8 mouse cellular contexts compared by ENCODE assay signal in the genomic region with DNA sequence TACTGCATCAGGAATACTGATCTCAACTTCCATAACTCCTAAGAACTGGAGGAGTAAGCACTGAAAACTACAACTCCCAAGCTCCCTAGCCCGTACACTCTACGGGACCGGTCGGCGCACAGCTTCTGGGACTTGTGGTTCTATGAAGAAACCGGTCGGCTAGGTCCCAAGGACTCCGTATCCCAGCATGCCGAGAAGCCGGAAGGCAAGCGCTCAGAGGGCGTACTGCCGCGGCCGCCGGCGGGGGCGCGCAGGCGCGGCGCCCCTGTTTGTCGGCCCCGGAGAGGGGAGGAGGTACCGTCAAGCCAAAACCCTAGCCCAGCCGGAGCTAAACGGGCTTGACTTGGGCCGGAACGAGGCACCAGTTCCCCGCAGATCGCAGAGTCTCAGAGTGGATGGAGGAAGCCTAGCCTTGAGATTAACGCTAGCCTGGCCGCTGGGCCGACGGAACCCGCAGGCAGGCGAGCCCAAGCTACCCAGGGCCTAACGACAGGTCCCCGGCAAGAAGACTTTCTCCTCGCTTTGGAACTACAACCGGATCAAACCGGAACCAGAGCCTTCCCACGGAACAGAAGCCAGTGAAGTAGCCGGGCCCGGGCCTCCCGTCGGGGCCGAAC. TPM values are rescaled to one million over a fixed set of nuclear protein-coding genes. Genes with fewer than 3 reads are reported as not detected.
DNase-seq lines count a peak whose midpoint lies in the region; ATAC-seq and TF ChIP-seq lines count a peak whose summit lies in the region.

Gene Tmem115, plus strand, starts transcription at position 155 of the 617 bp plus-strand sequence.

- peaks cover 3% of the 10 kb centered on the region for H3K4me1 ChIP-seq in bone marrow, adult 2 months (ENCODE audit: control insufficient read depth, insufficient read depth, low read length)
- peaks cover 30% of the 10 kb centered on the region for H3K4me1 ChIP-seq in embryonic facial prominence, embryonic 15.5 days
- H3K4me1 ChIP-seq in kidney, embryonic 14.5 days (ENCODE audit: control insufficient read depth, insufficient read depth, low read length) = peaks cover 20% of the 10 kb centered on the region
- H3K4me1 ChIP-seq in limb, embryonic 15.5 days = peaks cover 29% of the 10 kb centered on the region

- H3K9ac ChIP-seq in embryonic facial prominence, embryonic 15.5 days = peak within 1 kb of the TSS; percentile 93
- peak within 1 kb of the TSS; percentile 90 for H3K9ac ChIP-seq in kidney, embryonic 14.5 days (ENCODE audit: low read depth, low read length)
- H3K9ac ChIP-seq in limb, embryonic 15.5 days = peak within 1 kb of the TSS; percentile 77

- H3K9me3 ChIP-seq in embryonic facial prominence, embryonic 15.5 days (replicated peaks) = no peaks in the 10 kb centered on the region
- no peaks in the 10 kb centered on the region for H3K9me3 ChIP-seq in kidney, embryonic 14.5 days (ENCODE audit: control insufficient read depth, low read length)
- H3K9me3 ChIP-seq in limb, embryonic 15.5 days = no peaks in the 10 kb centered on the region

- peak; percentile 67 for TF ChIP-seq POLR2A in bone marrow, adult 2 months (IDR thresholded peaks at IDR 0.05; ENCODE audit: borderline replicate concordance, control insufficient read depth, low read depth, low read length)

- peaks cover 19% of the 10 kb centered on the region for H3K36me3 ChIP-seq in embryonic facial prominence, embryonic 15.5 days
- peaks cover 22% of the 10 kb centered on the region for H3K36me3 ChIP-seq in kidney, embryonic 14.5 days (ENCODE audit: control insufficient read depth, insufficient read depth, low read length)
- H3K36me3 ChIP-seq in limb, embryonic 15.5 days = peaks cover 16% of the 10 kb centered on the region

- DNase-seq in 416B (ENCODE audit: low read depth) = peak; percentile 97
- peak; percentile 96 for DNase-seq in heart, adult 8-10 months (ENCODE audit: low spot score)
- peak; percentile 74 to 76 for DNase-seq in monocyte, adult 2 months (ENCODE audit: low read depth in 1 of 2, low spot score in 2 of 2)
- peak; percentile 94 for DNase-seq in spleen, postnatal 36 days (ENCODE audit: low spot score in 2 of 2)

- peak within 1 kb of the TSS; percentile 94 for H3K4me3 ChIP-seq in bone marrow, adult 2 months (replicated peaks; ENCODE audit: control insufficient read depth, low read depth, low read length)
- H3K4me3 ChIP-seq in embryonic facial prominence, embryonic 15.5 days (replicated peaks) = peak within 1 kb of the TSS; percentile 87
- H3K4me3 ChIP-seq in kidney, embryonic 14.5 days (ENCODE audit: low read length) = peak within 1 kb of the TSS; percentile 94
- peak within 1 kb of the TSS; percentile 81 for H3K4me3 ChIP-seq in limb, embryonic 15.5 days

- no peaks in the 10 kb centered on the region for H3K27me3 ChIP-seq in embryonic facial prominence, embryonic 15.5 days
- no peaks in the 10 kb centered on the region for H3K27me3 ChIP-seq in kidney, embryonic 14.5 days (ENCODE audit: control insufficient read depth, insufficient read depth, low read length)
- peaks cover 5% of the 10 kb centered on the region; the same call in 1 of the 2 replicates for H3K27me3 ChIP-seq in limb, embryonic 15.5 days

- peak; percentile 99 for ATAC-seq in embryonic facial prominence, embryonic 15.5 days (ENCODE audit: insufficient number of reproducible peaks, low FRiP score, low TSS enrichment, low read depth)
- ATAC-seq in kidney, embryonic 14.5 days (ENCODE audit: low FRiP score, low TSS enrichment) = peak; percentile 98
- ATAC-seq in limb, embryonic 15.5 days (ENCODE audit: insufficient number of reproducible peaks, low FRiP score, low TSS enrichment, low read depth) = peak; percentile 98

- peak within 1 kb of the TSS; percentile 83 for H3K4me2 ChIP-seq in embryonic facial prominence, embryonic 15.5 days (replicated peaks)
- H3K4me2 ChIP-seq in kidney, embryonic 14.5 days (replicated peaks; ENCODE audit: low read depth, low read length) = peak within 1 kb of the TSS; percentile 71
- H3K4me2 ChIP-seq in limb, embryonic 15.5 days = peak within 1 kb of the TSS; percentile 81

- no peak for TF ChIP-seq CTCF in bone marrow, adult 2 months (IDR thresholded peaks at IDR 0.05; ENCODE audit: control insufficient read depth, insufficient read depth, low read length)

- H3K27ac ChIP-seq in bone marrow, adult 2 months (ENCODE audit: control insufficient read depth, insufficient read depth, low read depth, low read length, poor library complexity) = peak within 1 kb of the TSS; percentile 76
- H3K27ac ChIP-seq in embryonic facial prominence, embryonic 15.5 days (replicated peaks) = peak within 1 kb of the TSS; percentile 92
- peak within 1 kb of the TSS; percentile 77 for H3K27ac ChIP-seq in kidney, embryonic 14.5 days (ENCODE audit: low read depth, low read length)
- peak within 1 kb of the TSS; percentile 93 for H3K27ac ChIP-seq in limb, embryonic 15.5 days

- under 1% methylated on average over 48 of the region's 48 CpGs for WGBS in bone marrow, adult 2 months
- under 1% methylated on average over 48 of the region's 48 CpGs for WGBS in embryonic facial prominence, embryonic 15.5 days
- under 1% methylated on average over 48 of the region's 48 CpGs for WGBS in kidney, embryonic 14.5 days
- 0% methylated on average over 47 of the region's 48 CpGs for WGBS in limb, embryonic 15.5 days

RNA-seq across cellular contexts. Expression of gene Tmem115, which starts in this region (rescaled TPM):
- 2.2 and 6.6 TPM in 2 replicates for polyA plus RNA-seq in bone marrow, adult 2 months (2011; ENCODE audit: insufficient read depth, insufficient read length, low replicate concordance, missing spikeins)
- 51.6 and 53.3 TPM in 2 replicates for polyA plus RNA-seq in embryonic facial prominence, embryonic 15.5 days (2015; fragmentation: Nextera tagmentation; extraction: Ambion mirVana)
- 10 to 100 TPM; 21.2 to 25.6 (median 22.2) TPM for total RNA-seq in heart, adult 8-10 months (2022)
- 45.0 and 49.9 TPM in 2 replicates for polyA plus RNA-seq in kidney, embryonic 14.5 days (2014; fragmentation: Nextera tagmentation; extraction: Ambion mirVana)
- 51.1 and 51.8 TPM in 2 replicates for polyA plus RNA-seq in limb, embryonic 15.5 days (2015; fragmentation: Nextera tagmentation; extraction: Ambion mirVana)

Comparison
In these comparisons a context has a peak if more than half of its experiments do, and no peak if none do; other contexts are left out.
1. Peak in every context shown above with its lines: DNase-seq, ATAC-seq, H3K4me3 ChIP-seq and H3K27ac ChIP-seq.